Mouse (Mus musculus): ENCODE results near the gene Qrich1.

Gene Qrich1

GRCm38 (mm10) chr9:108565881-108566814 lies 49.5 kb downstream of the Qrich1 start:
- no peak for DNase-seq

DNA sequence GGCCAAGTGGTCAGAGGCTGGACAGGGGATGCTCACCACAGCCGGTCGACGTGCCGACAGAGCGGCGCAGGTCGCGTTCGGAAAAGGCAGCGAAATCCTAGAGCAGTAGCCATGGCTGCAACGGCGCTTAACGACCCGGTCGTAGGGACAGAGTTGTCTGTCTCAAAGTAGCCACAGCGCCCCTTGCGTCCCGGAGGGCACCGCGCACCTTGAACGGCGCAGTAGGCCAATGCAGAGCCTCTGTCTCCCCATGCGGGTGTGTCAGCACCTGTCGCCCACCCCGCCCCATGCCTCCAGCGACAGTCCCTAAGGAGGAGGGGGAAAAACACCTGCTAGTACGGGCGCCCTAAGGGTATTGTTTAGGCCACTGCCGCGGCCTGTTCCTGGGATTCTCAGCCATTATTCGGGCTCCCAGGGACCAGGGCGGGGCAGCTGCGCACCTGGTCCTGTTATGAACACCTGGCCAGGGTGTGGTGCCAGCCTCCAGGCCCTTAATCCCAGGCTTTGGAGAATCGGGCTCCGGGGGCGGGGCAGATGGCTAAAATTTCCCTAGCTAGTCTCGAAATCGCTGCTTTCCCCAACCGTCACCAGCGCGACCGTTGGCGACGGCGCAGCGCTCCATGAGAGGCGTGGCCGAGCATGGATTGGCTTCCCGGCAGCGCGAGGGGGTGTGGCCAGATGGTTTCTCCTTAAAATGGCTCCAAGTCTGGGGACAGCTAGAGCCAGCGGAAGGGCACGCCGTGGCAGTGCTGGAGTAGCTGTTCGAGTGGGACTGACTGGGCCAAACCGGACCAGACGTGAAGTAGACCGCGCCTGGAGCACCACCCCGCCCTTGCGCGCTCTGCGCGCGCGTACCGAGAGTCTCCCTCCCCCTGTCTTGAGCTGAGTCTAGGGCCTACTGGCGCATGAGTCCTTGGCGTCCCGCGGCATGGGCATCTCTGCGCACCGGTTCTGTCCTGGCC lies 50.5 kb downstream of the Qrich1 start, which contains the start of gene Ndufaf3:
TSS of gene Ndufaf3 (minus strand) at position 620 of the 962 bp plus-strand sequence.
- DNase-seq: peak; percentile 97

- peak; percentile 50 for DNase-seq
Measured at GRCm38 (mm10) chr9:108567931-108568419, 51.4 kb downstream of the Qrich1 start.

DNA sequence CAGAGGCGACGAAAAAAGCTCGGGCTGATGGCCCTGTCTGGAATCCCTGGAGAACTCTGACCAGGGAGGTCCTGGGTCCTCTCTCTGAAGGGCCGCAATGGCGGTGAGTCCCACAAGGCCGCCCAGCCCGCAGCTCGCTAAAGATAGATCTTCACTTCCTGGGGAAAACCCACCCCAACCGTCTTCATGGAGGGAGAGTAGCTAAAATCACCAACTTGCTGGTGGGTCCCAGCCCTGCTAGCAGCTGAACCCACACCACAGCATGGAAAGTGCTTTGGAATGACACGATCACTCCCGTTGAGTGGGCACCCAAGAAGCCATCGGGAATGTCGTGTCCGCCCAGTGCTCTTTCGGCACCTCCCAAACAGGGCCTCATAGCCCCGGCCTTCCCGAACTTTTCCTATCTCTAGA lies 51.9 kb downstream of the Qrich1 start:
- no peak for DNase-seq

DNA sequence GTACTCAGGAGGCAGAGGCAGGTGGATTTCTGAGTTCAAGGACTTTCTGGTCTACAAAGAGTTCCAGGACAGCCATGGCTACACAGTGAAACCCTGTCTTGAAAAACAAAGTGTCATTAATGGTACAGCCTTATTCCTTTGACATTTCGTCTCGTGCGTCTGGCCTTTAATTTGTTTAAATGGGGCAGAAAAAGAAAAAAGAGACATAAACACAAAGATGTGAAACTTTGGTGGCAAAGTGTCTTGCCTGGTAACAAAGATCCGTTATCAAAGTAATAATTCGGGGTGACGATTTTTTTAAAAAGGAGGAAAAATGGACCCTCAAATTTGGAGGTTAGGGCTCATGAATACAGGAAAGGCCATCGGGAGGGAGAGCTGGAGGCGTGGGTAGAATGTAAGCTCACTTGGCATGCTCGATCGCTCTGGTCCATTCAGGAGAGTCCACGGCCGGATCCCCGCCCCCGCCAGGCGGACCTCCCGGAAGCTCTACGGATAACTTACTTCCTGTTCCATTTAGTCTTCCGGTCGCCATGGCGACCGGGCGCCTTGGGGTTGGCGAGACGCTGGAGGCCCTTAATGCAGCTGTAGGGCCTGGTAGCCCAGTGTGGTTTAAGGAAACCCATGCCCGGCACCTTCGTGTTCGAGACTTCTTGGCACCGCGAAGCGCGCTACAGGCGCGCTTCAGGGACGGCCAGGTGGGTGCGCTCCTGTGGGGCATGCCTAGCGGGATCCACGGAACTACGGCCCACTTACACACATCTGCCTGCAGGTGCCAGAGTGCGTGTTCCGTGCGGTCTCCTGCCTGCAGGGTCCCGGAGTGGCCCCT lies 53.0 kb downstream of the Qrich1 start, which contains the start of gene Dalrd3:
TSS of gene Dalrd3 (plus strand) at position 506 of the 826 bp plus-strand sequence.
- DNase-seq: peak; percentile 94

DNA sequence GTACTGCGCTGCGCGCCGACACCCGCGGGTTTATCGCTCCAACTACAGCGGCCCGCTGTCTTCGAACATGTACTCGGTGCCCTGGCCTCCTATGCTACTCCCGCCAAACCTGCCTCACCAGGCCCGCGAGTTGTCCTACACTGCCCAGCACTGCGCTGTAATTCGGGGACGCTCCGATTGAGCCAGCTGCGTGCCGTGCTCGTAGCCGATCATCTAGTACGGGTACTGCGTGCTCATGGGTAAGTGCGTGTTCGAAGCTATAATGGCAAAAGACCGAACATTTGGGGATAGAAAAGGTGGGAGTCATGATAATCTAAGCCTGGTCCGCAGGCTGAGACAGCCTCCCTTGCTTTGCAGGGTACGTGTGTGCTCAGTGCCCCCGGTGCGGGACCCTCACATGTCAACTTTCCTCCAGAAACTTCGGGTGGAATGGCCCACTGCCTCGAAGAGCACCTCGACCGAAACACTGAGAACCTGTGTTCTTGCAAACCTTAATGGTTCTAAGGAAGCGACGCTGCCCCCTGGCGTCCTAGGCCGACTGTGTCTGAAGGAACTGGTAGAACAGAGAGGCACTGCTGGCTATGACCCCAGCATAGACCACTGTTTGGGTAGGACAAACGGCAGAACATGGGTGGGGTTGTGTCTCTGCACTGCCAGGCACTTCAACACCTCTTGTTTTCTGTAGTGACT lies 53.7 kb downstream of the Qrich1 start:
- peak; percentile 89 for DNase-seq

- DNase-seq: no peak
Measured at GRCm38 (mm10) chr9:108571401-108571973, 54.9 kb downstream of the Qrich1 start.

DNA sequence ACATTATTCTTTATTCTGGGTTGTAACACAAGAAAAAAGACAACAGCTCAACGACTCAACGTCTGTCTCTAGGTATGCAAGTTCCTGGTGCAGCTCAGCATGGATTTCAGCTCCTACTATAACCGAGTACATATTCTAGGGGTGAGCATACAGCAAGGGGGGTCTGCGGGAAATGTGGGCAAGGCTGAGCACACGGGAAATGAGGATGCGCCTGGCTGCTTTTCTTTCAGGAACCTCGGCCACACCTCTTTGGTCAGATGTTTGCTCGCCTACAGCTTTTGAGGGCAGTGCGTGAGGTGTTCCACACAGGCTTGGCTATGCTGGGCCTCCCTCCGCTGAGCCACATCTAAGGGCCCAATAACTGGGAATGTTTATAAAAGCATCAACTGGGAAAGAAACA lies 55.7 kb downstream of the Qrich1 start:
- no peak for DNase-seq

- DNase-seq: peak; percentile 63
Measured at GRCm38 (mm10) chr9:108573774-108574690, 57.4 kb downstream of the Qrich1 start.

DNA sequence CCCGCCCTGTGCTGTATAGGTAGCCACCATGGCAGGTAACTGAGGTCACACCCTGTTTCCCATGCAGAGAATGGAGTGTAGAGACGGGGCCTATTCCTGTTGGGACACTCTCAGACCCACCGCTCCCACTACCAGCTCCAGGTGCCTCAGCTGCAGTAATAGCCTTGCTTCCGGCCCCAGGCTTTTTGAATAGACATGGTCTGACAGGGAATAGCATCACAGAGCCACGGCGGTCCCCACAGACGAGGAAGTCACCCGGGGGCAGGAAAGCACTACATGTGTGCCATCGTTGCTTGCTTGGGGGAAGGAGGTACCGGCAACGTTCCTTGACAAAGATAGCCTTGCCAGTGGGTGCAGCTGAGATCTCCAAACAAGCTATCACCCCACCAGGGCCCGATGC lies 58.3 kb downstream of the Qrich1 start:
- no peak for DNase-seq

DNA sequence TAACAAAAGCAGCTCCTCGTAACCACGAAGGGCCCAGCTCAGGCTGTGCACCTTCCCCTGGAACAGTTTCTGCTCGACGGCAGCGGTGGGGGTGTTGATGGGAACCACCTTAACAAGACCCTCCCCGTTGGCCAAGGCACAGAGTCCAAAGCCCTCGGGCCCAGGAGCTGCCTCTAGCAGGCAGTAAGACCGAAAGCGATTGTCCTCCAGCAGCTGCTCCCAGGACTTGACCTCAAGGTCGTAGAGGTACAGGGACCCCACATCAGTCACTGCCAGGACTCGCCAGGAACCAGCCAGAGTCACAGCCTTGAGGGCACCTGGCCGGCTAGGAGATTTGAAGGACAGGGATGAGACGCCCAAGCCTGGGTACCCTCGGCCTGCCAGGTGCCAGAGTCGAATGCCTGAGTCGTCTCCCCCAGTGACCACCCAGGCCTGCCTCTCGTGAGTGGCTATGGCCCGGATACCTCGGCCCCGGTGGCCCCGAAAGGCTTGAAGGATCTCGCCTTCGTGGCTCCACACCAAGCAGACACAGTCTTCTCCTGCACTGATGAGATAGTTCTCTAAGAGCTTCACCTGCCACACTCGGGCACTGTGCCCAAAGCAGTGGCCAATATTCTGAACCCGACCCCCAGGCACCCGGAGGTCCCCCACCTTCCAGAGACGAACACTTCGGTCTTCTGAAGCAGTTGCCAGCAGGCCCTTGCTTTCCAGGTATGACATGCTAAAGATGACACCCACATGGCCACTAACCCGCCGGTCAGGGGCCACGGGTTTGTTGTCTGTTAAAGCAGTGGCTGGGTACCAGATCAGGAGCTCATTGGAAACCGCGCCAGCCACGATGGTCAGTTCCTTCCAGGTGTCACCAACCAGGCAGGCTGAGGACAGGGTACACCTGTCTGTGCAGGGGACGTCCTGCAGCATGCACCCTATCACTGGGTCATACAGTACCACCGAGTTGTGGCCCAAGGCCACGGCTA lies 59.0 kb downstream of the Qrich1 start:
- DNase-seq: no peak

GRCm38 (mm10) chr9:108577025-108577424 lies 60.4 kb downstream of the Qrich1 start:
- DNase-seq: no peak

- DNase-seq: peak; percentile 57
Measured at GRCm38 (mm10) chr9:108577934-108578544, 61.4 kb downstream of the Qrich1 start.

- peak; percentile 92 for DNase-seq
Measured at GRCm38 (mm10) chr9:108578545-108579343, 62.1 kb downstream of the Qrich1 start, which contains the start of gene Wdr6. TSS of gene Wdr6 (minus strand) at chr9:108578739.

DNA sequence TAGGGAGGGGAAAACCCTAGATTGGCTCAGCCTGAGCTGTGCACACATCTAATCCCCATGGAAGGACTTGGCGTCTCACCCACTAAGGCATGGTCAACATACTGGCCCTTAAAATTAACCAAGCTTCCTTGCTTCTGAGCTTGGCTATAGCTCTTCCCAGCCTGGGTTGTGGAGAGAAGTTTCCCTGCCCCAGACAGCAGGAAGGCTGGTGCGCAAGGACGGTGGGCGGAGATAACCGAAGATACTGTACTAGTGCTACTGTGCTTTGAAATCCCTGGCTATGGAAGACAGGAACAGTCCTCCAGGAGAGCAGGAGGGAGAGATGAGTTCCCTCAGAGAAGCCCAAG lies 62.7 kb downstream of the Qrich1 start:
- no peak for DNase-seq

DNA sequence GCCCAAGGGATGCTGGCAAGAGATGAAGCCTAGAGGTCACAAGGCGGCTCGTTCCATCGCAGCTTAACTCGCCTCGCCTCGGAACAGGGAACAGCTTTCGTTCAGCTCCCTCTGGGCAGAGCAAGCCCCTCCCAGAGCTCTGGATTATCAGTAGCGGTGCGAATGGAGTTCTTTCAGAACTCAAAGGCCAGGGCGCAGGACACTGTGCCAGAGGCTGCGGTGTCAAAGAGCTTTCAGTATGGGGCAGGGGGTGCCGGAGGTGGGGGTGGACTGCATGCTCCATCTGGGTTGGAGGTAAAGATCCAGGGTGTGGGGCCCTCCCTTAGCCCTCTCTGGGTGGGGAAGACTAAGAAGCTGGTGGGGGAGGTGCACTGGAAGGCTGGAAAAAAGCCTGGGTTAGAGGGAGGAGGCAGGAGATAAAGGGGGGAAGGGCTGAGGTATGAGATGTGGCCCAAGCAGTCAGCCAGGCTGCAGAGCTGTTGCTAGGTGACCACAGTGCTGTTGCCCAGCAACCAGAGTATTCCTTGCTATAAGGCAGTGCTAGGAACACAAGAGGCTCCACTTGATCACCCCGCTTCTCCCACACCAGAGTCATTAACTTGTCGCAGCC lies 71.1 kb downstream of the Qrich1 start:
- DNase-seq: peak; percentile 57

- no peak for DNase-seq
Measured at GRCm38 (mm10) chr9:108589229-108589628, 72.6 kb downstream of the Qrich1 start.
